Mouse (Mus musculus): ENCODE measurements around the gene Rarg.

DNA sequence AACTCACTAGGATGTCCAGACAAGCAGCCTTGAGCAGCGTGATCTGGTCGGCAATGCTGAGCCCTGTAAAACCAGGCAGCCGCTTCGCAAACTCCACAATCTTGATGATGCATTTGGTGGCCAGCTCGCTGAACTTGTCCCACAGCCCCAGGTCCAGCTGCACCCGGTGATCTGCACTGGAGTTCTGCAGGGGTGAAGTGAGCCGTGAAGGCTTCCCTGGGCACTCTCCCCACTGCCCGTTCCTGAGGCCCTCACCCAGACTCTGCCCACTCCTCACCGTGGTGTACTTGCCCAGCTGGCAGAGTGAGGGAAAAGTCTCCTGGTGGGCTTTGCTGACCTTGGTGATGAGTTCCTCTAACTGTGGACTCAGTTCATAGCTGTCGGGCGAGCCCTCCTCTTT, 17.5 kb downstream of the Rarg start:
- TF ChIP-seq CTCF (IDR thresholded peaks at IDR 0.05; ENCODE audit: low read depth, low read length), result no peak
- TF ChIP-seq POLR2A (IDR thresholded peaks at IDR 0.05; ENCODE audit: borderline replicate concordance, low read depth, low read length), result no peak

Data from bone marrow macrophage, adult 2 months (primary cell).